In genomic region chr1:71956940-71957339, GRCm38 (mm10) we compare ENCODE assay signal across 14 mouse cellular contexts.
DNase-seq lines count a peak whose midpoint lies in the region; ATAC-seq and TF ChIP-seq lines count a peak whose summit lies in the region.
"Had no signal": no experiment of that assay in that cellular context is flagged by ENCODE, and none has a peak within 500 bp of the region (broad histone marks: within the 10 kb centered on the region; RNA-seq: fewer than 3 reads in every experiment).

No protein-coding gene starts in this region.

- no peaks in the 10 kb centered on the region for H3K4me1 ChIP-seq in lung, postnatal 0 days (ENCODE audit: insufficient read depth, low read depth, low read length)
- H3K4me1 ChIP-seq in liver, postnatal 0 days (ENCODE audit: insufficient read depth), result peaks cover 11% of the 10 kb centered on the region; the same call in 1 of the 2 replicates
- H3K4me1 ChIP-seq: hindbrain, embryonic 12.5 days; kidney, embryonic 15.5 days; limb, embryonic 13.5 days had no signal

- H3K27ac ChIP-seq in lung, postnatal 0 days (ENCODE audit: low read length), result no peak overlapping the region
- H3K27ac ChIP-seq in liver, postnatal 0 days (ENCODE audit: low read depth), result peak overlapping the region; percentile 60; the same call in 1 of the 2 replicates
- H3K27ac ChIP-seq: hindbrain, embryonic 12.5 days; kidney, embryonic 15.5 days; limb, embryonic 13.5 days had no signal

- 45% methylated on average over 3 of the region's 3 CpGs for WGBS in lung, postnatal 0 days
- WGBS in liver, postnatal 0 days (ENCODE audit: insufficient replicate concordance), result 23% methylated on average over 3 of the region's 3 CpGs

- no peaks in the 10 kb centered on the region for H3K36me3 ChIP-seq in lung, postnatal 0 days (ENCODE audit: insufficient read depth, low read length)
- H3K36me3 ChIP-seq in liver, postnatal 0 days (replicated peaks; ENCODE audit: insufficient read depth, low read length), result no peaks in the 10 kb centered on the region
- H3K36me3 ChIP-seq: hindbrain, embryonic 12.5 days; kidney, embryonic 15.5 days; limb, embryonic 13.5 days had no signal

- H3K9ac ChIP-seq in lung, postnatal 0 days (replicated peaks; ENCODE audit: low read depth), result no peak overlapping the region
- no peak overlapping the region for H3K9ac ChIP-seq in liver, postnatal 0 days (replicated peaks)
- H3K9ac ChIP-seq: hindbrain, embryonic 12.5 days; kidney, embryonic 15.5 days; limb, embryonic 13.5 days had no signal

- no peak for TF ChIP-seq CTCF in lung, postnatal 0 days (IDR thresholded peaks at IDR 0.05)
- TF ChIP-seq CTCF in liver, postnatal 0 days (IDR thresholded peaks at IDR 0.05; ENCODE audit: low read depth), result no peak

- intact Hi-C loops in heart, postnatal 25 days (cut with DNase I), result no loop called here

- H3K27me3 ChIP-seq in lung, postnatal 0 days (replicated peaks; ENCODE audit: insufficient read depth, low read length), result no peaks in the 10 kb centered on the region
- H3K27me3 ChIP-seq in liver, postnatal 0 days (ENCODE audit: insufficient read depth, low read length), result no peaks in the 10 kb centered on the region
- H3K27me3 ChIP-seq: hindbrain, embryonic 12.5 days; kidney, embryonic 15.5 days; limb, embryonic 13.5 days had no signal

- H3K9me3 ChIP-seq in lung, postnatal 0 days (ENCODE audit: low read length), result no peaks in the 10 kb centered on the region
- H3K9me3 ChIP-seq in liver, postnatal 0 days (ENCODE audit: low read length), result no peaks in the 10 kb centered on the region
- H3K9me3 ChIP-seq: hindbrain, embryonic 12.5 days; kidney, embryonic 15.5 days; limb, embryonic 13.5 days had no signal

- H3K4me3 ChIP-seq in lung, postnatal 0 days (ENCODE audit: low read depth, low read length), result no peak overlapping the region
- no peak overlapping the region for H3K4me3 ChIP-seq in liver, postnatal 0 days (ENCODE audit: low read depth, low read length)
- H3K4me3 ChIP-seq: hindbrain, embryonic 12.5 days; kidney, embryonic 15.5 days; limb, embryonic 13.5 days had no signal

- ATAC-seq in lung, postnatal 0 days, result peak; percentile 41
- peak; percentile 57 for ATAC-seq in liver, postnatal 0 days
- no peak for ATAC-seq in cerebellum, adult (ENCODE audit: insufficient number of reproducible peaks, low FRiP score, low TSS enrichment)
- ATAC-seq: forebrain, embryonic 14.5 days had no signal

- peak; percentile 17 to 47 for DNase-seq in heart, adult 18-20 months
- DNase-seq in heart, postnatal 25 days (ENCODE audit: low spot score), result no peak
- DNase-seq in lung, postnatal 0 days (ENCODE audit: low spot score), result peak; percentile 48
- DNase-seq in lung, postnatal 25 days (ENCODE audit: low spot score), result no peak
- DNase-seq in liver, postnatal 0 days, result no peak
- no peak for DNase-seq in adrenal gland, adult (ENCODE audit: inconsistent age in 2 of 2, low spot score in 1 of 2)
- no peak for DNase-seq in gastrocnemius, postnatal 4 days (ENCODE audit: low spot score in 2 of 2)
- DNase-seq: cerebellum, adult 9-10 months; thymus, postnatal 25 days had no signal

- peak; percentile 58; the same call in 1 of the 2 replicates for TF ChIP-seq EP300 in lung, postnatal 0 days (IDR thresholded peaks at IDR 0.05)
- no peak for TF ChIP-seq EP300 in liver, postnatal 0 days (IDR thresholded peaks at IDR 0.05; ENCODE audit: low read depth)

- H3K4me2 ChIP-seq in lung, postnatal 0 days (replicated peaks; ENCODE audit: low read depth, low read length), result no peak overlapping the region
- no peak overlapping the region for H3K4me2 ChIP-seq in liver, postnatal 0 days (ENCODE audit: low read depth, low read length)
- H3K4me2 ChIP-seq: hindbrain, embryonic 12.5 days; kidney, embryonic 15.5 days; limb, embryonic 13.5 days had no signal

Comparison
In these comparisons a context has a peak if more than half of its experiments do, and no peak if none do; other contexts are left out.
1. DNase-seq: peak in heart, adult 18-20 months (2 of 2) and lung, postnatal 0 days (single experiment); none in heart, postnatal 25 days (single experiment), lung, postnatal 25 days (single experiment), liver, postnatal 0 days (single experiment), adrenal gland, adult (0 of 2) and gastrocnemius, postnatal 4 days (0 of 2).